Mouse (Mus musculus) lung, embryonic 16.5 days (tissue): Measurements from ENCODE around the gene St6galnac4. TPM values are rescaled to one million over a fixed set of nuclear protein-coding genes. Genes with fewer than 3 reads are reported as not detected.

Experiments used
- polyA plus RNA-seq: library from polyadenylated mRNA; unstranded; fragments of >200 nt; fragmentation: Nextera tagmentation; extraction: Ambion mirVana; gene quantifications from 2 replicates; pipeline ENCODE4 v1.2.1, GENCODE M21; 2015

Gene St6galnac4
- polyA plus RNA-seq, 1 experiment from 2014 or later: 26.0 TPM

Other genes with a start within 250 kb of the St6galnac4 start
- gene Ciz1, start 234.8 kb upstream of the St6galnac4 start, polyA plus RNA-seq: 46.1 and 50.7 TPM in 2 replicates
- gene Dnm1, start 233.8 kb upstream of the St6galnac4 start, polyA plus RNA-seq: 5.7 and 5.9 TPM in 2 replicates
- gene 1110008P14Rik, start 205.2 kb upstream of the St6galnac4 start, polyA plus RNA-seq: 34.0 and 36.4 TPM in 2 replicates
- 1.8 and 5.6 TPM in 2 replicates for gene Lcn2, start 198.8 kb upstream of the St6galnac4 start, polyA plus RNA-seq
- gene Ptges2, start 191.2 kb upstream of the St6galnac4 start, polyA plus RNA-seq: 20.6 and 23.9 TPM in 2 replicates
- gene Naif1, start 136.6 kb upstream of the St6galnac4 start, polyA plus RNA-seq: 6.5 and 6.8 TPM in 2 replicates
- gene Slc25a25, start 135.7 kb upstream of the St6galnac4 start, polyA plus RNA-seq: 16.0 and 17.5 TPM in 2 replicates
- gene Fam102a, start 51.8 kb upstream of the St6galnac4 start, polyA plus RNA-seq: 11.9 and 12.7 TPM in 2 replicates
- 106 and 109 TPM in 2 replicates for gene Dpm2, start 16.2 kb upstream of the St6galnac4 start, polyA plus RNA-seq
- gene Pip5kl1, start 12.3 kb upstream of the St6galnac4 start, polyA plus RNA-seq: 0.15 and 0.34 TPM in 2 replicates
- gene 9430097D07Rik, start 11.4 kb upstream of the St6galnac4 start, polyA plus RNA-seq: not detected in 2 replicates
- 25.4 and 26.3 TPM in 2 replicates for gene St6galnac6, start 12.6 kb downstream of the St6galnac4 start, polyA plus RNA-seq
- 67.2 and 76.7 TPM in 2 replicates for gene Ak1, start 34.7 kb downstream of the St6galnac4 start, polyA plus RNA-seq
- 108 and 120 TPM in 2 replicates for gene Eng, start 59.5 kb downstream of the St6galnac4 start, polyA plus RNA-seq
- gene Fpgs, start 117.0 kb downstream of the St6galnac4 start, polyA plus RNA-seq: 22.0 and 25.5 TPM in 2 replicates
- 77.2 and 85.1 TPM in 2 replicates for gene Cdk9, start 126.0 kb downstream of the St6galnac4 start, polyA plus RNA-seq
- gene Sh2d3c, start 134.0 kb downstream of the St6galnac4 start, polyA plus RNA-seq: 43.2 and 46.2 TPM in 2 replicates
- gene 6330409D20Rik, start 153.9 kb downstream of the St6galnac4 start, polyA plus RNA-seq: 0.34 and 0.43 TPM in 2 replicates
- gene Tor2a, start 170.1 kb downstream of the St6galnac4 start, polyA plus RNA-seq: 61.7 and 63.5 TPM in 2 replicates
- gene Ttc16, start 188.5 kb downstream of the St6galnac4 start, polyA plus RNA-seq: 1.2 and 2.1 TPM in 2 replicates
- 4.1 and 4.5 TPM in 2 replicates for gene Ptrh1, start 188.7 kb downstream of the St6galnac4 start, polyA plus RNA-seq
- 2.1 and 2.4 TPM in 2 replicates for gene Cfap157, start 197.3 kb downstream of the St6galnac4 start, polyA plus RNA-seq